Mouse (Mus musculus) cortical plate, adult 2 months (tissue): ENCODE measurements at regions not wholly inside any gene's neighbourhood (a gene's known extent, or its start where the extent isn't known, plus 50 kb on each side); places are given as distances from the start of the nearest gene placed in this dataset.

Source experiments
- CTCF ChIP-seq: fragments of 200-500 bp; IDR thresholded peaks from 2 replicates; pipeline ENCODE4 v1.5.1; 2011; ENCODE audit warnings: mild to moderate bottlenecking, control low read depth, low read length; ENCODE audit not compliant: insufficient read depth; ENCODE audit errors: extremely low read depth
- POLR2A ChIP-seq: fragments of 200-500 bp; IDR thresholded peaks from 2 replicates; pipeline ENCODE4 v1.6.1; 2011; ENCODE audit warnings: mild to moderate bottlenecking, low read length, control low read depth; ENCODE audit not compliant: insufficient read depth; ENCODE audit errors: extremely low read depth

- TF ChIP-seq POLR2A = no peak
- no peak for TF ChIP-seq CTCF
Measured at GRCm38 (mm10) chr10:9420741-9421140, 254.3 kb downstream of the Samd5 start.
